Mouse (Mus musculus) small intestine, adult 2 months (tissue): Measurements from ENCODE around the gene Sh3d21.

Experiments
- CTCF ChIP-seq: fragments of 200-500 bp; IDR thresholded peaks from 2 replicates; pipeline ENCODE4 v1.5.1; 2012; ENCODE audit warnings: low read depth, mild to moderate bottlenecking, control low read depth, inconsistent platforms, low read length, moderate library complexity, mixed read lengths; ENCODE audit not compliant: insufficient replicate concordance, insufficient read length; ENCODE audit errors: extremely low read depth
- POLR2A ChIP-seq: fragments of 200-500 bp; IDR thresholded peaks from 2 replicates; pipeline ENCODE4 v1.6.1; 2012; ENCODE audit warnings: low read depth, mild to moderate bottlenecking, control low read depth, inconsistent platforms, low read length, moderate library complexity

DNA sequence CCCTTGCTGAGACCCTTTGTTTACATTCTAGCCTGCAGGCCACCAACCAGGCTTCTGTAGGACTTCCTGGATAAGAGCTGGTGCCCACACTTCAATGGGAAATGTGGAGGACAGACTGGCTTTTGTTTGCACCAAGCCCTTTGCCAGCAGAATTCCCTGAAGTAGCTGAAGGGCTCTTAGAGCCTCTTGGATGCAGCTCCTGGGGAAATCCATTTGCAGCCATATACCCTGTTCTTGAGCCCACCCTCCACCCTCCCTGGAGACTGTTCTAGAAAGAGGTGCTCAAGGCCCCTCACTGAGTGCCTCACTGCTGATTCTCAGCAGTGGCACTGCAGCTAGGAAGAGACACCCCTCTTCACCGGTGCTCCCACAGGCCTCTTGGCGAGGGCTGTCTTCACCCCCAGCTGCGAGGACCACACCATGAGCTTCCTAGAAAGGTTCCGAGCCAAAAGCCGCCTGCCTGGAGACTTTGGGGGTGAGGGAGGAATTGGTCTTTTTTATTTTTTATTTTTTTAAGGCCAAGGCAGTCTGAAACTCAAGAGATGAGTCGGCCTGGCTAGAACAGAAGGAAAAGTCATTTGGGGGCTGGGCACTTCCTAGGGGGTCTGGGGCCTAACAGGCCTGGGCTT lies 30.5 kb downstream of the Sh3d21 start:
- TF ChIP-seq POLR2A = no peak
- no peak for TF ChIP-seq CTCF
